Comparison of ENCODE assay signal across 8 mouse cellular contexts in the genomic region with DNA sequence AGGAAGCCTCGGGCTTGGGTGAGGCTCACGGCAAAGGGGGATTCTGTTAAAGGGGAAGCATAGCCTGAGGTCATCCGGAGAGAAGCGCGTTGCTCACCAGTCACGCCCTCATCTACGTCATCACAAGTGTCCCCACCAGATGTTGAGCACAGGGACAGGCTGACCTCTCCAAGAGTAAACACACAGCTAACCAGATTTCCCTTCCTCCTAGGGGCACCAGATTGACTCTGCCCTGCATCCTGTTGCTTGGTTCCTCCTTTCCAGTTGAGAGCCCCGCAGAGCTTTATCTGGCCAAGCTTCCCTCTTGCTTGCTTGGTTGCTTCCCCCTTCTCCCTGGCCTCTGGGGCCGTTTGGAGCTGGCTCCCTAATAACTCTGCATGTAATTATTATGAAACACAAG.
A peak's percentile ranks its signal among the peaks of the same experiment; 100 is the strongest.
DNase-seq lines count a peak whose midpoint lies in the region; ATAC-seq lines count a peak whose summit lies in the region.

No protein-coding gene starts in this region.

- peak; percentile 33; the same call in 1 of the 2 replicates for ATAC-seq in stomach, embryonic 16.5 days (ENCODE audit: insufficient read depth, low FRiP score)
- ATAC-seq in erythroblast, adult 5-6 weeks (replicated peaks; ENCODE audit: low FRiP score, poor library complexity, severe bottlenecking) = no peak
- no peak for ATAC-seq in neural tube, embryonic 15.5 days (ENCODE audit: low FRiP score)

- peak; percentile 5 to 6 for DNase-seq in spleen, postnatal 36 days (ENCODE audit: low spot score in 2 of 2)
- DNase-seq in spleen, postnatal 4 days (ENCODE audit: low spot score in 2 of 2) = no peak
- peak; percentile 77 for DNase-seq in heart, embryonic 10.5 days (ENCODE audit: low spot score)
- DNase-seq in kidney, postnatal 10 days = peak; percentile 44
- no peak for DNase-seq in cerebellum, postnatal 25 days

- no peak overlapping the region for H3K4me3 ChIP-seq in heart, embryonic 10.5 days
- no peak overlapping the region for H3K4me3 ChIP-seq in stomach, embryonic 16.5 days (replicated peaks; ENCODE audit: low read length)
- H3K4me3 ChIP-seq in neural tube, embryonic 15.5 days (replicated peaks) = no peak overlapping the region

- H3K4me1 ChIP-seq in heart, embryonic 10.5 days = peaks cover 7% of the 10 kb centered on the region
- H3K4me1 ChIP-seq in stomach, embryonic 16.5 days (ENCODE audit: control insufficient read depth, insufficient read depth, low read length) = peaks cover 5% of the 10 kb centered on the region; the same call in 1 of the 2 replicates
- H3K4me1 ChIP-seq in neural tube, embryonic 15.5 days = peaks cover 7% of the 10 kb centered on the region

- no peak overlapping the region for H3K4me2 ChIP-seq in stomach, embryonic 16.5 days (ENCODE audit: low read depth, low read length)
- H3K4me2 ChIP-seq in neural tube, embryonic 15.5 days = no peak overlapping the region

- WGBS in heart, embryonic 10.5 days = 31% methylated on average over 9 of the region's 9 CpGs
- 36% methylated on average over 9 of the region's 9 CpGs for WGBS in stomach, embryonic 16.5 days
- WGBS in neural tube, embryonic 15.5 days = 58% methylated on average over 9 of the region's 9 CpGs

- 0 out of 2 replicates have a peak overlapping the region, but pooled peaks have one; percentile 18 for H3K27ac ChIP-seq in heart, embryonic 10.5 days
- no peak overlapping the region for H3K27ac ChIP-seq in stomach, embryonic 16.5 days (ENCODE audit: low read length)
- H3K27ac ChIP-seq in neural tube, embryonic 15.5 days (replicated peaks) = no peak overlapping the region

- no peaks in the 10 kb centered on the region for H3K27me3 ChIP-seq in heart, embryonic 10.5 days (ENCODE audit: insufficient read depth, poor library complexity, severe bottlenecking)
- H3K27me3 ChIP-seq in stomach, embryonic 16.5 days (ENCODE audit: control insufficient read depth, insufficient read depth, low read length) = no peaks in the 10 kb centered on the region
- H3K27me3 ChIP-seq in neural tube, embryonic 15.5 days (replicated peaks) = no peaks in the 10 kb centered on the region

- no peak overlapping the region for H3K9ac ChIP-seq in stomach, embryonic 16.5 days (ENCODE audit: low read length)
- no peak overlapping the region for H3K9ac ChIP-seq in neural tube, embryonic 15.5 days (replicated peaks)

- no peaks in the 10 kb centered on the region for H3K36me3 ChIP-seq in heart, embryonic 10.5 days
- no peaks in the 10 kb centered on the region for H3K36me3 ChIP-seq in stomach, embryonic 16.5 days (ENCODE audit: control insufficient read depth, insufficient read depth, low read length)
- H3K36me3 ChIP-seq in neural tube, embryonic 15.5 days = no peaks in the 10 kb centered on the region

- H3K9me3 ChIP-seq in heart, embryonic 10.5 days = no peaks in the 10 kb centered on the region
- H3K9me3 ChIP-seq in stomach, embryonic 16.5 days (replicated peaks; ENCODE audit: control insufficient read depth, low read length) = no peaks in the 10 kb centered on the region
- no peaks in the 10 kb centered on the region for H3K9me3 ChIP-seq in neural tube, embryonic 15.5 days (replicated peaks)

Comparison
In these comparisons a context has a peak if more than half of its experiments do, and no peak if none do; other contexts are left out.
1. DNase-seq: peak in spleen, postnatal 36 days (2 of 2), heart, embryonic 10.5 days (single experiment) and kidney, postnatal 10 days (single experiment); none in spleen, postnatal 4 days (0 of 2) and cerebellum, postnatal 25 days (0 of 2).